Mouse (Mus musculus) adrenal gland, adult (tissue): Measurements from ENCODE around the gene Nisch.
A peak's percentile ranks its signal among the peaks of the same experiment; 100 is the strongest.

Experiments
- DNase-seq, 2 experiments: peaks; one replicate each; pipeline ENCODE4 v3.0.0; 2022 to 2023; ENCODE audit warnings: low spot score in 1 of 2; ENCODE audit not compliant: inconsistent age in 2 of 2

The Nisch gene

GRCm38 (mm10) chr14:31132491-31132975, 84.2 kb downstream of the Nisch start:
- DNase-seq, result no peak

GRCm38 (mm10) chr14:31132031-31132430, 84.7 kb downstream of the Nisch start:
- DNase-seq, result peak; percentile 39 to 63

- peak in 1 of 2 experiments; percentile 68 for DNase-seq
These were observed 85.4 kb downstream of the Nisch start for GRCm38 (mm10) chr14:31131272-31131821.

GRCm38 (mm10) chr14:31130236-31131220, 86.2 kb downstream of the Nisch start, which contains the start of gene Nt5dc2:
TSS of gene Nt5dc2 (plus strand) at chr14:31131053.
- peak; percentile 91 to 95 for DNase-seq

GRCm38 (mm10) chr14:31129326-31130235, 87.2 kb downstream of the Nisch start:
- peak in 1 of 2 experiments; percentile 49 for DNase-seq

- DNase-seq, result peak; percentile 98
These were observed 87.9 kb downstream of the Nisch start, which contains the start of gene Smim4 for GRCm38 (mm10) chr14:31128826-31129219. TSS of gene Smim4 (minus strand) at chr14:31128956.

- DNase-seq, result peak; percentile 79 to 91
These were observed 88.5 kb downstream of the Nisch start for GRCm38 (mm10) chr14:31128101-31128825.

- no peak for DNase-seq
These were observed 89.9 kb downstream of the Nisch start for GRCm38 (mm10) chr14:31126826-31127225.

GRCm38 (mm10) chr14:31125106-31126075, 91.4 kb downstream of the Nisch start:
- DNase-seq, result peak in 1 of 2 experiments; percentile 66
